Mouse (Mus musculus): ENCODE data around the gene Vmn1r188. TPM values are rescaled to one million over a fixed set of nuclear protein-coding genes. Genes with fewer than 3 reads are reported as not detected.
A peak's percentile ranks its signal among the peaks of the same experiment; 100 is the strongest.

Vmn1r188 gene
- polyA plus RNA-seq, 1 experiment: not detected

GRCm38 (mm10) chr13:22043503-22044431, 40.5 kb upstream of the Vmn1r188 start:
- H3K4me1 ChIP-seq (ENCODE audit: control insufficient read depth, insufficient read depth, insufficient read length, low read length): peaks cover 10% of the 10 kb centered on the region; the same call in 1 of the 2 replicates
- WGBS: under 1% methylated on average over 10 of the region's 14 CpGs
- TF ChIP-seq CTCF (IDR thresholded peaks at IDR 0.05; ENCODE audit: extremely low read depth, insufficient read length, insufficient replicate concordance, low read depth, low read length) (no peak), POLR2A (IDR thresholded peaks at IDR 0.05; ENCODE audit: low read depth, low read length) (no peak; the same call in 1 of the 2 replicates)
- peak overlapping the region; percentile 55 for H3K4me3 ChIP-seq (ENCODE audit: low read depth, low read length)
- peak overlapping the region; percentile 43; the same call in 1 of the 2 replicates for H3K27ac ChIP-seq (ENCODE audit: insufficient read depth, low read depth, low read length)
- H3K36me3 ChIP-seq (ENCODE audit: control insufficient read depth, insufficient read depth, low read length): no peaks in the 10 kb centered on the region
- no peaks in the 10 kb centered on the region for H3K27me3 ChIP-seq (ENCODE audit: control insufficient read depth, insufficient read depth, low read length)

GRCm38 (mm10) chr13:22044432-22045155, 39.6 kb upstream of the Vmn1r188 start:
- WGBS: 89% methylated on average over 6 of the region's 6 CpGs
- Histone ChIP-seq H3K4me3 (ENCODE audit: low read depth, low read length) (no peak overlapping the region), H3K27ac (ENCODE audit: insufficient read depth, low read depth, low read length) (no peak overlapping the region), H3K4me1 (ENCODE audit: control insufficient read depth, insufficient read depth, insufficient read length, low read length) (peaks cover 10% of the 10 kb centered on the region; the same call in 1 of the 2 replicates), H3K36me3 (ENCODE audit: control insufficient read depth, insufficient read depth, low read length) (no peaks in the 10 kb centered on the region), H3K27me3 (ENCODE audit: control insufficient read depth, insufficient read depth, low read length) (no peaks in the 10 kb centered on the region)
- TF ChIP-seq CTCF (IDR thresholded peaks at IDR 0.05; ENCODE audit: extremely low read depth, insufficient read length, insufficient replicate concordance, low read depth, low read length) (no peak), POLR2A (IDR thresholded peaks at IDR 0.05; ENCODE audit: low read depth, low read length) (no peak)

DNA sequence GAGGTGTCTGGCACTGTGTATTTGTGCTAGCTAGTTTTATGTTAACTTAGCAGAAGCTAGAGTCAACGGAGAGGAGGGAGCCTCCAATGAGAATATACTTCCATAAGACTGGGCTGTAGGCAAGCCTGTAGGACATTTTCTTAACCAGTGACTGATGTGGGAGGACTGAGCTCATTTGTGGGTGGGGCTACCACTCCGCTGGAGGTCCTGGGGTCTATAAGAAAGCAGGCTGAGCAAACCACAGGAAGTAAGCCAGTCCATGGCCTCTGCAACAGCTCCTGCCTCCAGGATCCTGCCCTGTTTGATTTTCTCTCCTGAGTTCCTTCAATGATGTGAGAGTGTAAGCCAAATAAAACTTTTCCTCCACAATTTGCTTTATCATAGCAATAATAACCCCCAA, 38.9 kb upstream of the Vmn1r188 start:
- TF ChIP-seq POLR2A (IDR thresholded peaks at IDR 0.05; ENCODE audit: low read depth, low read length) (no peak), CTCF (IDR thresholded peaks at IDR 0.05; ENCODE audit: extremely low read depth, insufficient read length, insufficient replicate concordance, low read depth, low read length) (no peak)
- Histone ChIP-seq H3K27me3 (ENCODE audit: control insufficient read depth, insufficient read depth, low read length) (no peaks in the 10 kb centered on the region), H3K4me1 (ENCODE audit: control insufficient read depth, insufficient read depth, insufficient read length, low read length) (peaks cover 10% of the 10 kb centered on the region; the same call in 1 of the 2 replicates), H3K36me3 (ENCODE audit: control insufficient read depth, insufficient read depth, low read length) (no peaks in the 10 kb centered on the region), H3K27ac (ENCODE audit: insufficient read depth, low read depth, low read length) (no peak overlapping the region), H3K4me3 (ENCODE audit: low read depth, low read length) (no peak overlapping the region)
- WGBS: 64% methylated on average over 2 of the region's 2 CpGs

- 86% methylated on average over 2 of the region's 2 CpGs for WGBS
These were observed 35.2 kb upstream of the Vmn1r188 start for GRCm38 (mm10) chr13:22049041-22049440.

GRCm38 (mm10) chr13:22049737-22050440, 34.4 kb upstream of the Vmn1r188 start:
- H3K4me3 ChIP-seq (ENCODE audit: low read depth, low read length): peak overlapping the region; percentile 53
- H3K27ac ChIP-seq (ENCODE audit: insufficient read depth, low read depth, low read length): no peak overlapping the region
- no peaks in the 10 kb centered on the region for H3K36me3 ChIP-seq (ENCODE audit: control insufficient read depth, insufficient read depth, low read length)
- H3K4me1 ChIP-seq (ENCODE audit: control insufficient read depth, insufficient read depth, insufficient read length, low read length): peaks cover 2% of the 10 kb centered on the region; the same call in 1 of the 2 replicates
- TF ChIP-seq POLR2A (IDR thresholded peaks at IDR 0.05; ENCODE audit: low read depth, low read length) (no peak), CTCF (IDR thresholded peaks at IDR 0.05; ENCODE audit: extremely low read depth, insufficient read length, insufficient replicate concordance, low read depth, low read length) (no peak)
- WGBS: 2% methylated on average over 14 of the region's 14 CpGs
- no peaks in the 10 kb centered on the region for H3K27me3 ChIP-seq (ENCODE audit: control insufficient read depth, insufficient read depth, low read length)

More at GRCm38 (mm10) chr13:22049041-22049440, 35.2 kb upstream of the Vmn1r188 start:
- Histone ChIP-seq H3K27ac (ENCODE audit: insufficient read depth, low read depth, low read length) (no peak overlapping the region), H3K27me3 (ENCODE audit: control insufficient read depth, insufficient read depth, low read length) (no peaks in the 10 kb centered on the region), H3K4me3 (ENCODE audit: low read depth, low read length) (no peak overlapping the region), H3K36me3 (ENCODE audit: control insufficient read depth, insufficient read depth, low read length) (no peaks in the 10 kb centered on the region), H3K4me1 (ENCODE audit: control insufficient read depth, insufficient read depth, insufficient read length, low read length) (peaks cover 4% of the 10 kb centered on the region; the same call in 1 of the 2 replicates)
- TF ChIP-seq POLR2A (IDR thresholded peaks at IDR 0.05; ENCODE audit: low read depth, low read length) (no peak), CTCF (IDR thresholded peaks at IDR 0.05; ENCODE audit: extremely low read depth, insufficient read length, insufficient replicate concordance, low read depth, low read length) (no peak)

- Histone ChIP-seq H3K4me1 (ENCODE audit: control insufficient read depth, insufficient read depth, insufficient read length, low read length) (peaks cover 2% of the 10 kb centered on the region; the same call in 1 of the 2 replicates), H3K27me3 (ENCODE audit: control insufficient read depth, insufficient read depth, low read length) (no peaks in the 10 kb centered on the region), H3K36me3 (ENCODE audit: control insufficient read depth, insufficient read depth, low read length) (no peaks in the 10 kb centered on the region), H3K4me3 (ENCODE audit: low read depth, low read length) (peak overlapping the region; percentile 54), H3K27ac (ENCODE audit: insufficient read depth, low read depth, low read length) (peak overlapping the region; percentile 30)
- WGBS: under 1% methylated on average over 52 of the region's 52 CpGs
- TF ChIP-seq CTCF (IDR thresholded peaks at IDR 0.05; ENCODE audit: extremely low read depth, insufficient read length, insufficient replicate concordance, low read depth, low read length) (peak; percentile 69), POLR2A (IDR thresholded peaks at IDR 0.05; ENCODE audit: low read depth, low read length) (no peak)
These were observed 33.4 kb upstream of the Vmn1r188 start for GRCm38 (mm10) chr13:22050591-22051522.
